Mouse (Mus musculus): ENCODE measurements around the gene H60c.

- TF ChIP-seq POLR2A (IDR thresholded peaks at IDR 0.05; ENCODE audit: control insufficient read depth, extremely low read depth, insufficient read depth, low read length, poor library complexity): no peak
- TF ChIP-seq CTCF (IDR thresholded peaks at IDR 0.05; ENCODE audit: borderline replicate concordance, control insufficient read depth, extremely low read depth, insufficient read depth, low read length, poor library complexity): no peak
These were observed 40.7 kb upstream of the H60c start for GRCm38 (mm10) chr10:3308180-3308820.
